Mouse (Mus musculus) T-cell, adult 2 months (primary cell): ENCODE results near the gene Dapk3.
"Not testable (repeated sequence)": the region's sequence is repeated elsewhere in the genome, so short reads cannot be mapped to it uniquely, and the experiment has no call there.

Experiments
- DNase-seq: peaks from one replicate; pipeline ENCODE4 v3.0.0; 2022; ENCODE audit warnings: low spot score

The Dapk3 gene

DNA sequence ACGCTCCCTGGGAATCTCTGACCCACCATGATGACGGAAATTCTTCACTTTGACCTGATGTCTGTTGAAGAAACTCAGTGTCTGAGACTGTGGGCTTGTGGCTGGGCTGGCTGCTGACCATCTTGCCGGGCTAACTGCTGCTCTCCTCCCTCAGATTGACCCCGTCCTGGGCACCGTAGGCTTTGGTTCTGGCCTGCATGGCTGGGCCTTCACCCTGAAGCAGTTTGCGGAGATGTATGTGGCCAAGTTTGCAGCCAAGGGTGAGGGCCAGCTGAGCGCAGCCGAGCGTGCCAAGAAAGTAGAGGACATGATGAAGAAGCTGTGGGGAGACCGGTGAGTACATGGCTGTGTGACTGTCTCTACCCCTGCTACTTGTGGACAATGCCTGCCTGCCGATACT lies 3.9 kb upstream of the Dapk3 start:
- no peak for DNase-seq

DNA sequence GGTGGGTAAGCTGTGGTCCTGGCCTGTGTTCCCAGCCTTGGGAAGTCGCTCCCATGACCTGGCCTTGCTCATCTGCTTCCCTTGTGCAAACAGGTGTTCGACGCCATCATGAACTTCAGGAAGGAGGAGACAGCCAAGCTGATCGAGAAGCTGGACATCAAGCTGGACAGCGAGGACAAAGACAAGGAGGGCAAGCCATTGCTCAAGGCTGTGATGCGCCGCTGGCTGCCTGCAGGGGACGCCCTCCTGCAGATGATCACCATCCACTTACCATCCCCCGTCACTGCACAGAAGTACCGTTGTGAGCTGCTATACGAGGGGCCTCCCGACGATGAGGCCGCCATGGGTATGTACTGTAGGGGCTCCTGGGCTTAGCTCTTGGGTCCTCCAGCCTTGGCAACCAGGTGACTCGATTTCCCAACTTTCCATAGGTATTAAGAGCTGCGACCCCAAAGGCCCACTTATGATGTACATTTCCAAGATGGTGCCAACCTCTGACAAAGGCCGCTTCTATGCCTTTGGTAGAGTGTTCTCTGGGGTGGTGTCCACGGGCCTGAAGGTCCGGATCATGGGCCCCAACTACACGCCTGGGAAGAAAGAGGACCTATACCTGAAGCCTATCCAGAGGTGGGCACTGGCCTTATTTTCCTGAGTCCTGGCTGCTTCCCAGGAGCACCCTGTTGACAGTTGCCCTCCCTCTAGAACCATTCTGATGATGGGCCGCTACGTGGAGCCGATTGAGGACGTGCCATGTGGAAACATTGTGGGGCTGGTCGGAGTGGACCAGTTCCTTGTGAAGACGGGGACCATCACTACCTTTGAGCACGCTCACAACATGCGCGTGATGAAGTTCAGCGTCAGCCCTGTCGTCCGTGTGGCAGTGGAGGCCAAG lies 3.1 kb upstream of the Dapk3 start:
- DNase-seq = no peak

DNA sequence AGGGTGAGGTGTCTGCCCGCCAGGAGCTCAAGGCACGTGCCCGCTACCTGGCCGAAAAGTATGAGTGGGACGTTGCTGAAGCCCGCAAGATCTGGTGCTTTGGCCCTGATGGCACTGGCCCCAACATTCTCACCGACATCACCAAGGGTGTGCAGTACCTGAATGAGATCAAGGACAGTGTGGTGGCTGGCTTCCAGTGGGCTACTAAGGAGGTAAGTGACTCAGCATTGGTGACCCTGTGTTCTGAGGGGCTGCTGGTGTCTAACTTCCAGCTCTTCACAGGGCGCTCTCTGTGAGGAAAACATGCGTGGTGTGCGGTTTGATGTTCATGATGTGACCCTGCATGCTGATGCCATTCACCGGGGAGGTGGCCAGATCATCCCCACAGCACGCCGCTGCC lies 1.9 kb upstream of the Dapk3 start:
- no peak for DNase-seq

DNA sequence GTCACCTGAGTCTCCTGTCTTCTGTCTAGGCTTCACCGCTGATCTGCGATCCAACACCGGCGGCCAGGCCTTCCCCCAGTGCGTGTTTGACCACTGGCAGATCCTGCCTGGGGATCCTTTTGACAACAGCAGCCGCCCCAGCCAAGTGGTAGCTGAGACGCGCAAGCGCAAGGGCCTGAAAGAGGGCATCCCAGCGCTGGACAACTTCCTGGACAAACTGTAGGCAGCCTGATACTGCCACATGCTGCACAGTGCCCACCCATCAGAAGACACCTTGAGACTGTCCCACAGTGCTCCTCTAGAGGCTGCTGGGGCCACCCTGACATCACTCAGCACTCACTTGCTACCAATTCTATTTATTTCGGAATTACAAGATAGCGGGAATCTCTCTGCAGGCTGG lies 945 bp upstream of the Dapk3 start:
- not testable (repeated sequence) for DNase-seq

- DNase-seq = no peak
Measured at GRCm38 (mm10) chr10:81183805-81184204, 1.0 kb downstream of the Dapk3 start, which contains the start of gene 4930442H23Rik. TSS of gene 4930442H23Rik (minus strand) at chr10:81183849.

GRCm38 (mm10) chr10:81184765-81185164 lies 2.0 kb downstream of the Dapk3 start:
- DNase-seq = no peak

GRCm38 (mm10) chr10:81187161-81187560 lies 4.4 kb downstream of the Dapk3 start:
- no peak for DNase-seq

GRCm38 (mm10) chr10:81189821-81190220 lies 7.0 kb downstream of the Dapk3 start:
- DNase-seq = no peak

- no peak for DNase-seq
Measured at GRCm38 (mm10) chr10:81190236-81190911, 7.6 kb downstream of the Dapk3 start.

- no peak for DNase-seq
Measured at GRCm38 (mm10) chr10:81190912-81191321, 8.1 kb downstream of the Dapk3 start.

DNA sequence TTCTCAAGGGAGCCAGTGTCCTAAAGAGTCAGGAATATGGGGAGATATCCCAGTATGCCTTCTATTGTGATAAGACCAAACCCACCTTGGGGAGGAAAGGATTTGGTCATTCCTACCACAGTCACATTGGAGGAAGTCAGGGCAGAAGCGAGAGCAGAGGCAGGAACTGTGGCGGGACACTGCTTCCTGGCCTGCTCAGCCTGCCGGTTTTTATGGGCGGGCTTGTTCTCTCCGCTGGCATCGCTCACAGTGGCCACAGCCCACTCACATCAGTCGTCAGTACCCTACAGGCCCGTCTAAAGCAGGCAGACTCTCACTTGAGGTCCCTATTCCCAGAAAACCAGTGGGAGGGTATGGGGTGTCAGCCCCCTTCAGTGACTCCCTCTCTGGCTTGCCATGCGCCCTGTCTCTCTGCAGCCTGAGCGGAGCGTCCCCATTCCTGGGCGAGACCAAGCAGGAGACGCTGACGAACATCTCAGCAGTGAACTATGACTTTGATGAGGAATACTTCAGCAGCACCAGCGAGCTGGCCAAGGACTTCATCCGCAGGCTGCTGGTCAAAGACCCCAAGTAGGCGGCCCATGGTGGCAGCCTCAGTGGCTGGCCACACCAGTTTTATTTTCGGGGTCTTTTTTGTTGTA lies 8.7 kb downstream of the Dapk3 start:
- DNase-seq = no peak

- DNase-seq = peak; percentile 89
Measured at GRCm38 (mm10) chr10:81192270-81192967, 9.6 kb downstream of the Dapk3 start.

DNA sequence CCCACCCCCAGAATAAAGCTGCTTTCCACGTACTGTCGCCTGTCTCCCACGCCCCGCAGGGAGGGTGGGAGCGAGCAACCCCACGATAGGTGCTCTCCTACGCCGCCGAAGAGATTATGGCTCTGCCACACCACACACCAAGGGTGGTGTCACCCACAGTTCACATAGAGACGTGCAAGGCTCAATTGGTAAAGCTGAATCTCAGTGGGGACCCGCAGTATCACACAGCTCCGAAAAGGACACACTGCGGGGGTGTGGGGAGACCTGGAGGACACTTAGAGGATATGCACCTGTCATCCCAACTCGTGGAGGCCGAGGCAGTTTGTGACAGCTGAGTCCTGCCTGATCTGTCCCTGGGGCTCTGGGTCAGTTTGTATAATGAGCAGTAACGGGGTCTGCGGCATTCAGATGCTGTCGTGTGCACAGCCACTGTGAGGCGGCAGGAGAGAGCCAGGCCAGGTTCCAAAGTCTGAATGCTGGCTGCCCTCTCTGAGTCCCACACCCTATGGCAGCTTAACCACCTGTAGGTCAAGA lies 10.2 kb downstream of the Dapk3 start:
- DNase-seq = no peak

GRCm38 (mm10) chr10:81193991-81194774 lies 11.4 kb downstream of the Dapk3 start:
- peak; percentile 76 for DNase-seq

- DNase-seq = no peak
Measured at GRCm38 (mm10) chr10:81195300-81195699, 12.5 kb downstream of the Dapk3 start.

DNA sequence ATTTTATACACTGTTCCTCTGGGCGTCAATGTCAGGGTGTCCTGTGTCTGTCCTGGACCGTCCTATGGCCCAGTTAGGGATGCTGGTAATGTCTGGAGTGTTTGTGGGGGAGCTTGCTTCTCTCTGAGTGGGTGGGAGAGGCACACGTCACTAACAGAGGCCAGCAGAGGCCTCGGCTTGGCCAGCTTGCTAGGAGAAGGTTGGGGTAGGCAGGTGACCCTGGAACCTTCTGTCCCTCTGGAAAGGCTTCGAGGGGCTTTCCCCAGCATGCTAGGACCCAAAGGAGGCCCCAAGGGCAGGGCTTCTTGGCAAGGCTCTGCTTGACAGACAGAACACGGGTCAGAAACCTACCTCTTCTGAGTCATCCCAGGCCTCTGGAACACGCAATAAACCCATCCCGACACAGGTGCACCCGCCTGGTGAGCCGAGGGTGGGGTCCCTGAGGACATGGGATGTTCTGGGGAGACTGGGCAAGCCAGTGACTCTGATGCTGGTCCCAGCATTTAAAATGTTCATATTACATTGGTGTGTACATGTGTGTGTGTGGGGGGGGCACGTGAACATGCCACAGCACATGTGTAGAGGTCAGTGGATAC lies 13.8 kb downstream of the Dapk3 start:
- DNase-seq = no peak

DNA sequence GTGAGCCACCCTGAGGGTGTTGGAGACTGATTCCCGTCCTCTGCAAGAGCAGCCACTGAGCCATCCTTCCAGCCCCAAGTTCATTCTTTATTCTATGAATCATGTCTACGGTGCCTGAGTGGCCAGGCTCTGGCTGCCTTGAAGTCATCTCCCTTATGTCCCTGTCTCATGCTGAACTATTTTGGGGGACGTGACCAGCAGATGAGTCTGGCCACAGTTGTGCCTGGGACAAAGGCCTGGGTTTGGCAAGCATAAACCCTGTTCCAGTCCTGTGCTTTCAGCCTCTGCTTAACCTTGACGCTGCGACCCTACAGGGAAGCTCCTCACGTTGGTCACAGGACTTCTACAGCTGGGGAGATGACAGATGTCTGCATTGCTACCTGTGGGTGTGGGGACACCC lies 14.5 kb downstream of the Dapk3 start:
- no peak for DNase-seq

- DNase-seq = peak; percentile 66
Measured at GRCm38 (mm10) chr10:81198230-81198629, 15.4 kb downstream of the Dapk3 start.

DNA sequence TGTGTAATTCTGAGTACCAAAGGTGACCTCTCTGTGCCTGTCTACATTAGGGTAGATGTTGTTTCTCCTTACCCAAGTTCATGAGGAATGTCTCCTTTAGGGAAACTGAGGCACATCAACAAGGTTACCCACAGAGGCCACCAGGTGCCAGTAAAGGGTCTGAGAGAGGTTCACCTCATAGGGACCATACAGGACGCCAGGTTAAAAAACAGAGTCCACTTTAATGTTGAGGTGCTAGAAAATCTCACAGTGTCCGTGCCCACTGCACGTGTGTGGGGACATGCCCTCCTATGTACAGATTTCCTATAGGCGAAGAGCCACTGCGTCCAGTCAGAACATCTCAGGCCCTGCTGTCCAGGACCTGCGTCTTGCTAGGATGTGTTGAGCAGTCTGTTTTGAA lies 16.2 kb downstream of the Dapk3 start:
- DNase-seq = no peak

GRCm38 (mm10) chr10:81200141-81200540 lies 17.3 kb downstream of the Dapk3 start:
- DNase-seq = no peak
